ENCODE assay signal across 11 mouse cellular contexts in genomic region chr16:24991059-24991541, GRCm38 (mm10).
DNase-seq lines count a peak whose midpoint lies in the region; ATAC-seq and TF ChIP-seq lines count a peak whose summit lies in the region.
"Had no signal": no experiment of that assay in that cellular context is flagged by ENCODE, and none has a peak within 500 bp of the region (broad histone marks: within the 10 kb centered on the region; RNA-seq: fewer than 3 reads in every experiment).

No protein-coding gene starts in this region.

- WGBS in hindbrain, postnatal 0 days, result 59% methylated on average over 10 of the region's 10 CpGs
- WGBS in hindbrain, embryonic 14.5 days, result 84% methylated on average over 10 of the region's 10 CpGs
- WGBS in stomach, embryonic 16.5 days, result 82% methylated on average over 10 of the region's 10 CpGs

- H3K4me2 ChIP-seq in hindbrain, postnatal 0 days (ENCODE audit: low read depth, low read length), result no peak overlapping the region
- H3K4me2 ChIP-seq in hindbrain, embryonic 14.5 days (replicated peaks), result no peak overlapping the region
- no peak overlapping the region for H3K4me2 ChIP-seq in stomach, embryonic 16.5 days (ENCODE audit: low read depth, low read length)
- H3K4me2 ChIP-seq: embryonic facial prominence, embryonic 12.5 days; liver, embryonic 11.5 days had no signal

- 0 out of 2 replicates have a peak, but pooled peaks have one; percentile 21 for ATAC-seq in hindbrain, postnatal 0 days
- ATAC-seq in hindbrain, embryonic 14.5 days (ENCODE audit: low FRiP score), result no peak
- ATAC-seq in stomach, embryonic 16.5 days (ENCODE audit: insufficient read depth, low FRiP score), result no peak
- no peak for ATAC-seq in erythroblast, adult 5-6 weeks (replicated peaks; ENCODE audit: low FRiP score, poor library complexity, severe bottlenecking)

- H3K9me3 ChIP-seq in hindbrain, postnatal 0 days (ENCODE audit: low read length), result no peaks in the 10 kb centered on the region
- H3K9me3 ChIP-seq in hindbrain, embryonic 14.5 days (ENCODE audit: control insufficient read depth, low read length), result no peaks in the 10 kb centered on the region
- H3K9me3 ChIP-seq in stomach, embryonic 16.5 days (replicated peaks; ENCODE audit: control insufficient read depth, low read length), result no peaks in the 10 kb centered on the region
- H3K9me3 ChIP-seq: embryonic facial prominence, embryonic 12.5 days had no signal

- H3K27ac ChIP-seq in hindbrain, postnatal 0 days, result no peak overlapping the region
- H3K27ac ChIP-seq in hindbrain, embryonic 14.5 days, result no peak overlapping the region
- peak overlapping the region; percentile 50; the same call in 1 of the 2 replicates for H3K27ac ChIP-seq in stomach, embryonic 16.5 days (ENCODE audit: low read length)
- H3K27ac ChIP-seq: embryonic facial prominence, embryonic 12.5 days had no signal

- no peak overlapping the region for H3K4me3 ChIP-seq in hindbrain, postnatal 0 days (ENCODE audit: low read length)
- no peak overlapping the region for H3K4me3 ChIP-seq in hindbrain, embryonic 14.5 days (replicated peaks; ENCODE audit: low read length)
- H3K4me3 ChIP-seq in stomach, embryonic 16.5 days (replicated peaks; ENCODE audit: low read length), result no peak overlapping the region
- H3K4me3 ChIP-seq: embryonic facial prominence, embryonic 12.5 days had no signal

- DNase-seq in hindbrain, postnatal 0 days (ENCODE audit: low spot score), result peak; percentile 56
- no peak for DNase-seq in hindbrain, embryonic 14.5 days (ENCODE audit: low spot score)
- DNase-seq in cerebellum, postnatal 25 days, result peak; percentile 66 to 68
- peak; percentile 32 to 61 for DNase-seq in left cerebral cortex, adult 8-10 months (ENCODE audit: low spot score in 2 of 2)
- no peak for DNase-seq in B cell, adult 2 months
- DNase-seq in urinary bladder, adult 2 months (ENCODE audit: low spot score), result no peak
- DNase-seq: kidney, postnatal 25 days had no signal

- H3K27me3 ChIP-seq in hindbrain, postnatal 0 days (ENCODE audit: insufficient read depth, low read length), result no peaks in the 10 kb centered on the region
- no peaks in the 10 kb centered on the region for H3K27me3 ChIP-seq in hindbrain, embryonic 14.5 days (ENCODE audit: control insufficient read depth, insufficient read depth, low read length)
- H3K27me3 ChIP-seq in stomach, embryonic 16.5 days (ENCODE audit: control insufficient read depth, insufficient read depth, low read length), result no peaks in the 10 kb centered on the region
- H3K27me3 ChIP-seq: embryonic facial prominence, embryonic 12.5 days had no signal

- H3K36me3 ChIP-seq in hindbrain, postnatal 0 days (ENCODE audit: insufficient read depth, low read length), result no peaks in the 10 kb centered on the region
- no peaks in the 10 kb centered on the region for H3K36me3 ChIP-seq in hindbrain, embryonic 14.5 days (replicated peaks; ENCODE audit: control insufficient read depth, insufficient read depth)
- no peaks in the 10 kb centered on the region for H3K36me3 ChIP-seq in stomach, embryonic 16.5 days (ENCODE audit: control insufficient read depth, insufficient read depth, low read length)
- H3K36me3 ChIP-seq: embryonic facial prominence, embryonic 12.5 days had no signal

- H3K4me1 ChIP-seq in hindbrain, postnatal 0 days (ENCODE audit: insufficient read depth, low read length), result peaks cover 6% of the 10 kb centered on the region; the same call in 1 of the 2 replicates
- no peaks in the 10 kb centered on the region for H3K4me1 ChIP-seq in hindbrain, embryonic 14.5 days (replicated peaks; ENCODE audit: control insufficient read depth, insufficient read depth, low read length)
- H3K4me1 ChIP-seq in stomach, embryonic 16.5 days (ENCODE audit: control insufficient read depth, insufficient read depth, low read length), result peaks cover 3% of the 10 kb centered on the region; the same call in 1 of the 2 replicates

- no peak overlapping the region for H3K9ac ChIP-seq in hindbrain, postnatal 0 days (replicated peaks; ENCODE audit: low read length)
- no peak overlapping the region for H3K9ac ChIP-seq in hindbrain, embryonic 14.5 days
- H3K9ac ChIP-seq in stomach, embryonic 16.5 days (ENCODE audit: low read length), result no peak overlapping the region
- H3K9ac ChIP-seq: embryonic facial prominence, embryonic 12.5 days had no signal

- no peak for TF ChIP-seq CTCF in hindbrain, postnatal 0 days (IDR thresholded peaks at IDR 0.05; ENCODE audit: low read depth)

Comparison
In these comparisons a context has a peak if more than half of its experiments do, and no peak if none do; other contexts are left out.
1. DNase-seq: peak in hindbrain, postnatal 0 days (single experiment), cerebellum, postnatal 25 days (2 of 2) and left cerebral cortex, adult 8-10 months (2 of 2); none in hindbrain, embryonic 14.5 days (single experiment), B cell, adult 2 months (0 of 2) and urinary bladder, adult 2 months (single experiment).